Mouse (Mus musculus): ENCODE measurements around the gene Duoxa1. TPM values are rescaled to one million over a fixed set of nuclear protein-coding genes. Genes with fewer than 3 reads are reported as not detected.

Gene Duoxa1
- polyA plus RNA-seq (2014; fragmentation: Nextera tagmentation; extraction: Ambion mirVana), result not detected in 2 replicates

DNA sequence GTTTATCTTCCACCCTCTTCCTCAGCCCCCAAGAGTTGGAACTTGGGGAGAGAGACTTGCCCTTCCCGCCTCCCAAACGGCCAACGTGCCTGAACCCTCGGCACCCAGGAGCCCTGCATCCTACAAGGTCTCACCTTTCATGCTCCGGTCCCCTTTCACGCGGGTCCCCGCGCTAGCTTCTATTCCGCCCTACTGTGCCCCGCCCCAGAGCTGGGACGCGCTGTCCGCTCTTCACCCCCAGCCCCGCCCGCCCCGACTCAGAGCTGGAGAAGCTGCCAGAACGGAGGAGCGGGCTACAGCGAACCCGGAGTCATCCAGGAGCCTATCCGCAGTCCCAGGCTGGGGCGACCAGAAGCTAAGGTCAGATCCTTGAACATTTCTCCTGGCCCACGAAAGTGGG is at the start of gene Duoxa1:
Gene Duoxa1 (minus strand): TSS at position 195 of the 400 bp plus-strand sequence.
- no peak for DNase-seq (ENCODE audit: low spot score)
- WGBS, result 4% methylated on average over 24 of the region's 24 CpGs
- Histone ChIP-seq H3K4me3 (ENCODE audit: low read depth, low read length) (no peak within 1 kb of the TSS), H3K9me3 (ENCODE audit: control insufficient read depth, low read length) (no peaks in the 10 kb centered on the region), H3K4me2 (ENCODE audit: low read depth, low read length, severe bottlenecking) (peak within 1 kb of the TSS; percentile 39), H3K27ac (ENCODE audit: low read depth, low read length) (no peak within 1 kb of the TSS), H3K27me3 (ENCODE audit: control insufficient read depth, insufficient read depth, low read length) (peaks cover 20% of the 10 kb centered on the region), H3K4me1 (replicated peaks; ENCODE audit: control insufficient read depth, insufficient read depth, low read length) (no peaks in the 10 kb centered on the region), H3K36me3 (ENCODE audit: control insufficient read depth, insufficient read depth, low read length) (no peaks in the 10 kb centered on the region), H3K9ac (ENCODE audit: low read length) (no peak within 1 kb of the TSS)
- peak; percentile 36; the same call in 1 of the 2 replicates for ATAC-seq (replicated peaks; ENCODE audit: low FRiP score)

- Histone ChIP-seq H3K9ac (ENCODE audit: low read length) (no peak overlapping the region), H3K9me3 (ENCODE audit: control insufficient read depth, low read length) (no peaks in the 10 kb centered on the region), H3K4me1 (replicated peaks; ENCODE audit: control insufficient read depth, insufficient read depth, low read length) (peaks cover 8% of the 10 kb centered on the region; the same call in 1 of the 2 replicates), H3K36me3 (ENCODE audit: control insufficient read depth, insufficient read depth, low read length) (no peaks in the 10 kb centered on the region; the same call in 1 of the 2 replicates), H3K27me3 (ENCODE audit: control insufficient read depth, insufficient read depth, low read length) (no peaks in the 10 kb centered on the region), H3K4me3 (ENCODE audit: low read depth, low read length) (no peak overlapping the region), H3K4me2 (ENCODE audit: low read depth, low read length, severe bottlenecking) (no peak overlapping the region), H3K27ac (ENCODE audit: low read depth, low read length) (no peak overlapping the region)
- ATAC-seq (replicated peaks; ENCODE audit: low FRiP score) (no peak), DNase-seq (ENCODE audit: low spot score) (no peak)
- 88% methylated on average over 13 of the region's 13 CpGs for WGBS
These were observed 49.3 kb upstream of the Duoxa1 start for GRCm38 (mm10) chr2:122362622-122363523.

- no peak overlapping the region for H3K9ac ChIP-seq (ENCODE audit: low read length)
These were observed 48.5 kb upstream of the Duoxa1 start for GRCm38 (mm10) chr2:122361868-122362621.

DNA sequence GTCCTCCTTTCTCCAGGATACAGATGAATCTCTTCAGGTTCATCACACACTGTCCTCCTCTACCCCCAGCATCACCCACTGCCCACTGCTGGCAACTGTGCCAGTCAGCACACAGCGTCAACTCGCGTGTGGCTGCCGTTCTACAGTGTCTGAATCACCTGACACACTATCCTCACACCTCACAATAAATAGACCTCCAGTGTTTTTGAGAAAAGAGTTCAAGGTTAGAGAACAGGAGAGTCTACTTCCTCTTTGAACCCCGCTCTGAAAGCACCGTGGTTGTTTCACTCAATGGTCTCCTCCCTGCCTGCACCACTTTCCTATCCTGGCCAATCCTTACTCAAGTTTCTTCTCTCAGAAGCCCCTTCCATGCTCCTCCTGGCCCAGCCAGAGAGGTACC is 47.7 kb upstream of the Duoxa1 start:
- WGBS, result 89% methylated on average over 6 of the region's 6 CpGs
- no peaks in the 10 kb centered on the region for H3K9me3 ChIP-seq (ENCODE audit: control insufficient read depth, low read length)
- no peak overlapping the region for H3K4me3 ChIP-seq (ENCODE audit: low read depth, low read length)
- ATAC-seq (replicated peaks; ENCODE audit: low FRiP score) (no peak), DNase-seq (ENCODE audit: low spot score) (no peak)
- peaks cover 3% of the 10 kb centered on the region; the same call in 1 of the 2 replicates for H3K4me1 ChIP-seq (replicated peaks; ENCODE audit: control insufficient read depth, insufficient read depth, low read length)
- H3K4me2 ChIP-seq (ENCODE audit: low read depth, low read length, severe bottlenecking), result no peak overlapping the region
- no peaks in the 10 kb centered on the region; the same call in 1 of the 2 replicates for H3K36me3 ChIP-seq (ENCODE audit: control insufficient read depth, insufficient read depth, low read length)
- no peak overlapping the region for H3K9ac ChIP-seq (ENCODE audit: low read length)
- H3K27ac ChIP-seq (ENCODE audit: low read depth, low read length), result no peak overlapping the region
- no peaks in the 10 kb centered on the region for H3K27me3 ChIP-seq (ENCODE audit: control insufficient read depth, insufficient read depth, low read length)

More at GRCm38 (mm10) chr2:122361868-122362621, 48.5 kb upstream of the Duoxa1 start:
- Histone ChIP-seq H3K4me3 (ENCODE audit: low read depth, low read length) (no peak overlapping the region), H3K4me1 (replicated peaks; ENCODE audit: control insufficient read depth, insufficient read depth, low read length) (peaks cover 8% of the 10 kb centered on the region; the same call in 1 of the 2 replicates), H3K36me3 (ENCODE audit: control insufficient read depth, insufficient read depth, low read length) (no peaks in the 10 kb centered on the region; the same call in 1 of the 2 replicates), H3K27me3 (ENCODE audit: control insufficient read depth, insufficient read depth, low read length) (no peaks in the 10 kb centered on the region), H3K27ac (ENCODE audit: low read depth, low read length) (no peak overlapping the region), H3K4me2 (ENCODE audit: low read depth, low read length, severe bottlenecking) (no peak overlapping the region), H3K9me3 (ENCODE audit: control insufficient read depth, low read length) (no peaks in the 10 kb centered on the region)
- 54% methylated on average over 10 of the region's 10 CpGs for WGBS
- ATAC-seq (replicated peaks; ENCODE audit: low FRiP score) (no peak), DNase-seq (ENCODE audit: low spot score) (no peak)

- 88% methylated on average over 6 of the region's 6 CpGs for WGBS
- Histone ChIP-seq H3K4me3 (ENCODE audit: low read depth, low read length) (no peak overlapping the region), H3K4me2 (ENCODE audit: low read depth, low read length, severe bottlenecking) (no peak overlapping the region), H3K9ac (ENCODE audit: low read length) (no peak overlapping the region), H3K27ac (ENCODE audit: low read depth, low read length) (no peak overlapping the region), H3K9me3 (ENCODE audit: control insufficient read depth, low read length) (no peaks in the 10 kb centered on the region), H3K27me3 (ENCODE audit: control insufficient read depth, insufficient read depth, low read length) (no peaks in the 10 kb centered on the region), H3K4me1 (replicated peaks; ENCODE audit: control insufficient read depth, insufficient read depth, low read length) (no peaks in the 10 kb centered on the region), H3K36me3 (ENCODE audit: control insufficient read depth, insufficient read depth, low read length) (no peaks in the 10 kb centered on the region; the same call in 1 of the 2 replicates)
- ATAC-seq (replicated peaks; ENCODE audit: low FRiP score) (no peak), DNase-seq (ENCODE audit: low spot score) (no peak)
These were observed 46.8 kb upstream of the Duoxa1 start for GRCm38 (mm10) chr2:122360310-122360709.

- Histone ChIP-seq H3K9ac (ENCODE audit: low read length) (no peak overlapping the region), H3K27ac (ENCODE audit: low read depth, low read length) (no peak overlapping the region), H3K9me3 (ENCODE audit: control insufficient read depth, low read length) (no peaks in the 10 kb centered on the region), H3K36me3 (ENCODE audit: control insufficient read depth, insufficient read depth, low read length) (no peaks in the 10 kb centered on the region; the same call in 1 of the 2 replicates), H3K27me3 (ENCODE audit: control insufficient read depth, insufficient read depth, low read length) (no peaks in the 10 kb centered on the region), H3K4me3 (ENCODE audit: low read depth, low read length) (no peak overlapping the region), H3K4me2 (ENCODE audit: low read depth, low read length, severe bottlenecking) (no peak overlapping the region), H3K4me1 (replicated peaks; ENCODE audit: control insufficient read depth, insufficient read depth, low read length) (peaks cover 19% of the 10 kb centered on the region)
- 77% methylated on average over 3 of the region's 3 CpGs for WGBS
- DNase-seq (ENCODE audit: low spot score) (no peak), ATAC-seq (replicated peaks; ENCODE audit: low FRiP score) (no peak)
These were observed 42.7 kb upstream of the Duoxa1 start for GRCm38 (mm10) chr2:122356187-122356586.

DNA sequence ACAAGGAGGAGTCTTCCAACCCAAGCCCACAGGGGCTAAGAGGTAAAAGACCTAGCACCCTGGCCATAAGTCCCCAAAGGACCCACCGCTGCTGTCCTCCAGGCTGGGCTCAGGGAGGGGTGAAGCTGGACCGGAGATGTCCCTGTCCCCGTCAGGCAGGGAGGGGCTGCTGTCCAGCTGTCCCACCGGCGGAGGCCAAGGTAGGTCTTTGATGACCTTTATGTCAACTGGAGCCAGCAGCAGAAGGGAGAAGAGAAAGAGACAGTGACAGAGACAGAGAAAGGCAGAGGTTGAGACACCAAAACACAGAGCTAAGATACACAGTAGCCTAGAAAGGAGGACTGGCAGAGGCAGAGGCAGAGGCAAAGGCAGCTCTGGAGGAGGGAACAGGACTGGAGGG is 41.9 kb upstream of the Duoxa1 start:
- no peaks in the 10 kb centered on the region for H3K9me3 ChIP-seq (ENCODE audit: control insufficient read depth, low read length)
- no peaks in the 10 kb centered on the region for H3K27me3 ChIP-seq (ENCODE audit: control insufficient read depth, insufficient read depth, low read length)
- peaks cover 22% of the 10 kb centered on the region for H3K4me1 ChIP-seq (replicated peaks; ENCODE audit: control insufficient read depth, insufficient read depth, low read length)
- no peak for ATAC-seq (replicated peaks; ENCODE audit: low FRiP score)
- WGBS, result 86% methylated on average over 5 of the region's 5 CpGs
- DNase-seq (ENCODE audit: low spot score), result no peak
- H3K9ac ChIP-seq (ENCODE audit: low read length), result no peak overlapping the region
- no peaks in the 10 kb centered on the region; the same call in 1 of the 2 replicates for H3K36me3 ChIP-seq (ENCODE audit: control insufficient read depth, insufficient read depth, low read length)
- no peak overlapping the region for H3K4me2 ChIP-seq (ENCODE audit: low read depth, low read length, severe bottlenecking)
- no peak overlapping the region for H3K4me3 ChIP-seq (ENCODE audit: low read depth, low read length)
- no peak overlapping the region for H3K27ac ChIP-seq (ENCODE audit: low read depth, low read length)

DNA sequence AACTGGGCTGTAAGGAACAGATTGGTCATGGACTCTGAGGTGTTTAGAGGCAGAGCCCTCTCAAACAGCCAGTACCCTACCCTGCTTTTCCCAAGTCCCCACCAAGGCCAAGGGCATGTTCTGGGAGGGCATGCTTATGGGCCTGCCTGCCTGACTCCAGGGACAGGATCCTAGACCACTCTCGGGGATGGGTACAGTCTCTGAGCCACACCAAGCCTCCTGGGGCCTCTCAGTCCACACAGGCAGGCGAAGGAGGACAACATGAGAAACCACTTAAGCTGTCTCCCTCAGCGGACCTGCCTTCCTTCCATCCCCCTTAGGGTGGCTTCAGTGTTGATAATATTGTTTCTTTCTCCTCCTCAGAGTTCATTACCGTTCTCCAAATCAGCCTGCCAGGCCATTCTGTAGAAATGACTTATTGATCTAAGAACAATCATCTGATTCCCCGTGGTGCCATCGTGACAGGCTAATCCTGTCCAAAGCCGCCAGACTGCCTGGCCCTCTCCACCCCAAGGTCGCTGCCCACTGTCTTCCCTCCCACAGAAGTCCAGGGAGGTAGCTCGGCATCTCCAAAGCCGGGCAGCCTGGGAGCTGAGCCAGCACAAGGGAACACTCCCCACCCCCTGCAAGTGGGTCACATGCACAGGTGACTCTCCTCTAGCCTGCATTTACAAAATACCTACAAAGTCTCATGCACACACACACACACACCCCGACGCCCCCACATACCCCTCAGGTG is 40.8 kb upstream of the Duoxa1 start:
- Histone ChIP-seq H3K4me2 (ENCODE audit: low read depth, low read length, severe bottlenecking) (no peak overlapping the region), H3K9ac (ENCODE audit: low read length) (no peak overlapping the region), H3K4me3 (ENCODE audit: low read depth, low read length) (no peak overlapping the region), H3K27ac (ENCODE audit: low read depth, low read length) (no peak overlapping the region), H3K36me3 (ENCODE audit: control insufficient read depth, insufficient read depth, low read length) (no peaks in the 10 kb centered on the region; the same call in 1 of the 2 replicates), H3K27me3 (ENCODE audit: control insufficient read depth, insufficient read depth, low read length) (no peaks in the 10 kb centered on the region), H3K9me3 (ENCODE audit: control insufficient read depth, low read length) (no peaks in the 10 kb centered on the region), H3K4me1 (replicated peaks; ENCODE audit: control insufficient read depth, insufficient read depth, low read length) (peaks cover 26% of the 10 kb centered on the region)
- 67% methylated on average over 12 of the region's 12 CpGs for WGBS
- ATAC-seq (replicated peaks; ENCODE audit: low FRiP score) (no peak), DNase-seq (ENCODE audit: low spot score) (no peak)

Data from forebrain, embryonic 11.5 days (tissue).